Mouse (Mus musculus) ES-Bruce4 (cell line): ENCODE results near the gene Bcl7c.

Experiments
- CTCF ChIP-seq: IDR thresholded peaks from one replicate; pipeline ENCODE4 v1.8.1; 2011; ENCODE audit warnings: low read depth, low read length
- EP300 ChIP-seq: IDR thresholded peaks from 2 replicates; pipeline ENCODE4 v1.6.1; 2011; ENCODE audit warnings: low read depth, low read length; ENCODE audit not compliant: insufficient read depth
- POLR2A ChIP-seq: IDR thresholded peaks from one replicate; pipeline ENCODE4 v1.8.1; 2011; ENCODE audit warnings: low read length; ENCODE audit not compliant: insufficient read depth

DNA sequence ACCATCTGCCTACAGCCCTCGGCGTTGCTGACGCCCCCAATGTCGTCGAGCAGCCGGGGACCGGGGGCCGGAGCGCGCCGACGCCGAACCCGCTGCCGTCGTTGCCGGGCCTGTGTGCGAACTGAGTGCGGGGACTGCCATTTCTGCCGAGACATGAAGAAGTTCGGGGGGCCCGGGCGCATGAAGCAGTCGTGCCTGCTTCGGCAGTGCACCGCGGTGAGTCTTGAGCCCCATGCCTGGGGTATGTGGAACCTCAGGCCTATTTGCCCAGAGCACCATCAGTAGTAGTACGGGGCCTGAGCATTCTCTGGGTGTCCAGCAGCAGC lies 39.5 kb upstream of the Bcl7c start:
- TF ChIP-seq CTCF (no peak), EP300 (no peak), POLR2A (no peak)
